Mouse (Mus musculus): ENCODE data around the gene Tnk2.
"Not testable (repeated sequence)": the region's sequence is repeated elsewhere in the genome, so short reads cannot be mapped to it uniquely, and the experiment has no call there.

DNA sequence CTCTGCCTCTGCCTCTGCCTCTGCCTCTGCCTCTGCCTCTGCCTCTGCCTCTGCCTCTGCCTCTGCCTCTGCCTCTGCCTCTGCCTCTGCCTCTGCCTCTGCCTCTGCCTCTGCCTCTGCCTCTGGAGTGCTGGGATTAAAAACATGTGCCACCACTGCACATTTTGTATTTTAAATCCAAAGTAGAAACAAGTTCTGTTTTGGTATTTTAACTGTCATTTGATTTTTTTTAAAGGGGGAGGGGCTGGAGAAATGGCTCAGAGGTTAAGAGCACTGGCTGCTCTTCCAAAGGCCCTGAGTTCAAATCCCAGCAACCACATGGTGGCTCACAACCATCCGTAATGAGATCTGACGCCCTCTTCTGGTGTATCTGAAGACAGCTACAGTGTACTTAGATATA is 3.0 kb upstream of the Tnk2 start:
- not testable (repeated sequence) for TF ChIP-seq POLR2A (IDR thresholded peaks at IDR 0.05; ENCODE audit: borderline replicate concordance, insufficient read depth, low read length); CTCF (IDR thresholded peaks at IDR 0.05; ENCODE audit: borderline replicate concordance, insufficient read depth, low read depth, low read length)
